Mouse (Mus musculus): Measurements from ENCODE around the gene Prr29. TPM values are rescaled to one million over a fixed set of nuclear protein-coding genes. Genes with fewer than 3 reads are reported as not detected.
A peak's percentile ranks its signal among the peaks of the same experiment; 100 is the strongest.

The Prr29 gene
- total RNA-seq, 1 experiment from 2014 or later, result not detected

- ATAC-seq (replicated peaks; ENCODE audit: low read depth, poor library complexity, severe bottlenecking), result no peak
Observed at GRCm38 (mm10) chr11:106353188-106353587, 12.1 kb upstream of the Prr29 start, which contains the start of gene Scn4a. Scn4a (minus strand) TSS chr11:106353288.

GRCm38 (mm10) chr11:106354181-106354580 is 11.1 kb upstream of the Prr29 start:
- ATAC-seq (replicated peaks; ENCODE audit: low read depth, poor library complexity, severe bottlenecking), result no peak

GRCm38 (mm10) chr11:106355382-106356128 is 9.7 kb upstream of the Prr29 start:
- ATAC-seq (replicated peaks; ENCODE audit: low read depth, poor library complexity, severe bottlenecking), result peak; percentile 68

- ATAC-seq (replicated peaks; ENCODE audit: low read depth, poor library complexity, severe bottlenecking), result peak; percentile 72
Observed at GRCm38 (mm10) chr11:106359350-106359749, 5.9 kb upstream of the Prr29 start.

GRCm38 (mm10) chr11:106364712-106365111 is 560 bp upstream of the Prr29 start:
- ATAC-seq (replicated peaks; ENCODE audit: low read depth, poor library complexity, severe bottlenecking), result peak; percentile 45; the same call in 1 of the 2 replicates

- ATAC-seq (replicated peaks; ENCODE audit: low read depth, poor library complexity, severe bottlenecking), result peak; percentile 84
Observed at GRCm38 (mm10) chr11:106366316-106366715, 1.0 kb downstream of the Prr29 start.

- ATAC-seq (replicated peaks; ENCODE audit: low read depth, poor library complexity, severe bottlenecking), result no peak
Observed at GRCm38 (mm10) chr11:106373998-106374397, 8.7 kb downstream of the Prr29 start.

GRCm38 (mm10) chr11:106374559-106374958 is 9.3 kb downstream of the Prr29 start:
- ATAC-seq (replicated peaks; ENCODE audit: low read depth, poor library complexity, severe bottlenecking), result no peak

GRCm38 (mm10) chr11:106374979-106375378 is 9.7 kb downstream of the Prr29 start:
- ATAC-seq (replicated peaks; ENCODE audit: low read depth, poor library complexity, severe bottlenecking), result no peak

GRCm38 (mm10) chr11:106381011-106381410 is 15.7 kb downstream of the Prr29 start:
- no peak for ATAC-seq (replicated peaks; ENCODE audit: low read depth, poor library complexity, severe bottlenecking)

- no peak for ATAC-seq (replicated peaks; ENCODE audit: low read depth, poor library complexity, severe bottlenecking)
Observed at GRCm38 (mm10) chr11:106381883-106382282, 16.6 kb downstream of the Prr29 start.

GRCm38 (mm10) chr11:106382424-106382823 is 17.2 kb downstream of the Prr29 start:
- ATAC-seq (replicated peaks; ENCODE audit: low read depth, poor library complexity, severe bottlenecking), result peak; percentile 75

GRCm38 (mm10) chr11:106383051-106383790 is 17.9 kb downstream of the Prr29 start:
- no peak for ATAC-seq (replicated peaks; ENCODE audit: low read depth, poor library complexity, severe bottlenecking)

GRCm38 (mm10) chr11:106386409-106386808 is 21.1 kb downstream of the Prr29 start:
- ATAC-seq (replicated peaks; ENCODE audit: low read depth, poor library complexity, severe bottlenecking), result no peak

- 0 out of 2 replicates have a peak, but pooled peaks have one; percentile 19 for ATAC-seq (replicated peaks; ENCODE audit: low read depth, poor library complexity, severe bottlenecking)
Observed at GRCm38 (mm10) chr11:106387020-106387419, 21.7 kb downstream of the Prr29 start.

- peak; percentile 70 for ATAC-seq (replicated peaks; ENCODE audit: low read depth, poor library complexity, severe bottlenecking)
Observed at GRCm38 (mm10) chr11:106387791-106388216, 22.5 kb downstream of the Prr29 start, which contains the start of gene Icam2. Icam2 (minus strand) TSS chr11:106388075.

- no peak for ATAC-seq (replicated peaks; ENCODE audit: low read depth, poor library complexity, severe bottlenecking)
Observed at GRCm38 (mm10) chr11:106389611-106390010, 24.3 kb downstream of the Prr29 start.

GRCm38 (mm10) chr11:106390757-106391156 is 25.5 kb downstream of the Prr29 start:
- no peak for ATAC-seq (replicated peaks; ENCODE audit: low read depth, poor library complexity, severe bottlenecking)

- peak; percentile 73 for ATAC-seq (replicated peaks; ENCODE audit: low read depth, poor library complexity, severe bottlenecking)
Observed at GRCm38 (mm10) chr11:106391546-106392188, 26.4 kb downstream of the Prr29 start.

GRCm38 (mm10) chr11:106392597-106393330 is 27.5 kb downstream of the Prr29 start:
- no peak for ATAC-seq (replicated peaks; ENCODE audit: low read depth, poor library complexity, severe bottlenecking)
